In the genomic region with DNA sequence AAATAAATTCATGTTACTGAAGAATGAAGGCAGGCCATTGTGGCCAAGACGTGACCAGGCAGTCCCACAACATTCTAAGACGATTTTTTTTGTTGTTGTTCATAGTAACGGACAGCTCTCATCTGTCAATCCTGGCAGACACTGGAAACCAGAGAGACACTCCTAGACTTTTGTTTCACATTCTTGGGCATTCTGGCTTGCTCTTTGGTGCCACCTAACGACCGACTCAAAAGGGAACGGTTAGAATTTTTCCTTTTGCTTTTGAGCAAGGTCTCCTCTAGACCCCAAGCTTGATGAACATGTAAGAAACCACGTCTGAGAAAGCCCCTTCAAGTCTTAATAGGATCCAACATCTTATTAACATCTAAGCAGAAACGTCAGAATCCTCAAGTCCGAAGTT, we compare ENCODE assay signal across 9 mouse cellular contexts. TPM values are rescaled to one million over a fixed set of nuclear protein-coding genes. Genes with fewer than 3 reads are reported as not detected.
DNase-seq lines count a peak whose midpoint lies in the region; ATAC-seq lines count a peak whose summit lies in the region.
"Had no signal": no experiment of that assay in that cellular context is flagged by ENCODE, and none has a peak within 500 bp of the region (broad histone marks: within the 10 kb centered on the region; RNA-seq: fewer than 3 reads in every experiment).

No protein-coding gene starts in this region.

- 12% methylated on average over 9 of the region's 9 CpGs for WGBS in forebrain, embryonic 16.5 days
- 13% methylated on average over 9 of the region's 9 CpGs for WGBS in forebrain, embryonic 15.5 days
- 18% methylated on average over 9 of the region's 9 CpGs for WGBS in midbrain, embryonic 10.5 days
- 12% methylated on average over 9 of the region's 9 CpGs for WGBS in midbrain, embryonic 13.5 days

- H3K4me2 ChIP-seq in forebrain, embryonic 16.5 days (ENCODE audit: low read length): no peak overlapping the region
- H3K4me2 ChIP-seq in forebrain, embryonic 15.5 days (replicated peaks): no peak overlapping the region
- H3K4me2 ChIP-seq in midbrain, embryonic 13.5 days (replicated peaks): no peak overlapping the region
- H3K4me2 ChIP-seq: limb, embryonic 12.5 days had no signal

- no peaks in the 10 kb centered on the region for H3K36me3 ChIP-seq in forebrain, embryonic 16.5 days (ENCODE audit: control insufficient read depth, insufficient read depth)
- peaks cover 4% of the 10 kb centered on the region; the same call in 1 of the 2 replicates for H3K36me3 ChIP-seq in forebrain, embryonic 15.5 days
- peaks cover 43% of the 10 kb centered on the region for H3K36me3 ChIP-seq in midbrain, embryonic 10.5 days
- peaks cover 20% of the 10 kb centered on the region for H3K36me3 ChIP-seq in midbrain, embryonic 13.5 days

- 0 out of 2 replicates have a peak, but pooled peaks have one; percentile 26 for ATAC-seq in forebrain, embryonic 16.5 days
- ATAC-seq in forebrain, embryonic 15.5 days (replicated peaks): no peak
- no peak for ATAC-seq in midbrain, embryonic 13.5 days

- H3K9me3 ChIP-seq in forebrain, embryonic 16.5 days (ENCODE audit: control insufficient read depth, low read length): no peaks in the 10 kb centered on the region
- H3K9me3 ChIP-seq in forebrain, embryonic 15.5 days: no peaks in the 10 kb centered on the region
- H3K9me3 ChIP-seq in midbrain, embryonic 10.5 days (replicated peaks): peaks cover 12% of the 10 kb centered on the region; the same call in 1 of the 2 replicates
- no peaks in the 10 kb centered on the region for H3K9me3 ChIP-seq in midbrain, embryonic 13.5 days

- DNase-seq in midbrain, embryonic 10.5 days (ENCODE audit: low spot score): peak; percentile 49
- DNase-seq in cerebellum, postnatal 25 days: peak; percentile 36 to 58
- peak; percentile 68 to 76 for DNase-seq in layer of hippocampus, postnatal 10 days (ENCODE audit: low spot score in 2 of 2)
- peak; percentile 67 to 77 for DNase-seq in right cerebral cortex, postnatal 10 days (ENCODE audit: low spot score in 2 of 2)
- DNase-seq in gastrocnemius, adult 8-10 months (ENCODE audit: low spot score in 2 of 2): no peak

- no peak overlapping the region for H3K4me3 ChIP-seq in forebrain, embryonic 16.5 days (replicated peaks; ENCODE audit: low read length)
- H3K4me3 ChIP-seq in forebrain, embryonic 15.5 days: no peak overlapping the region
- H3K4me3 ChIP-seq in midbrain, embryonic 10.5 days: no peak overlapping the region
- no peak overlapping the region for H3K4me3 ChIP-seq in midbrain, embryonic 13.5 days (replicated peaks)
- H3K4me3 ChIP-seq: limb, embryonic 12.5 days had no signal

- H3K4me1 ChIP-seq in forebrain, embryonic 16.5 days (replicated peaks; ENCODE audit: control insufficient read depth, insufficient read depth, low read length): peaks cover 3% of the 10 kb centered on the region
- peaks cover 6% of the 10 kb centered on the region for H3K4me1 ChIP-seq in forebrain, embryonic 15.5 days
- H3K4me1 ChIP-seq in midbrain, embryonic 10.5 days: no peaks in the 10 kb centered on the region
- H3K4me1 ChIP-seq in midbrain, embryonic 13.5 days (replicated peaks): no peaks in the 10 kb centered on the region
- H3K4me1 ChIP-seq: limb, embryonic 12.5 days had no signal

- H3K9ac ChIP-seq in forebrain, embryonic 16.5 days (replicated peaks; ENCODE audit: low read depth, low read length): no peak overlapping the region
- H3K9ac ChIP-seq in forebrain, embryonic 15.5 days (replicated peaks): no peak overlapping the region
- no peak overlapping the region for H3K9ac ChIP-seq in midbrain, embryonic 13.5 days (replicated peaks)
- H3K9ac ChIP-seq: limb, embryonic 12.5 days had no signal

- H3K27me3 ChIP-seq in forebrain, embryonic 16.5 days (replicated peaks; ENCODE audit: control insufficient read depth, insufficient read depth, low read length): no peaks in the 10 kb centered on the region
- no peaks in the 10 kb centered on the region for H3K27me3 ChIP-seq in forebrain, embryonic 15.5 days
- H3K27me3 ChIP-seq in midbrain, embryonic 10.5 days (ENCODE audit: low read depth, poor library complexity, severe bottlenecking): no peaks in the 10 kb centered on the region
- H3K27me3 ChIP-seq in midbrain, embryonic 13.5 days: no peaks in the 10 kb centered on the region

- no peak overlapping the region for H3K27ac ChIP-seq in forebrain, embryonic 16.5 days (ENCODE audit: low read length)
- H3K27ac ChIP-seq in forebrain, embryonic 15.5 days (replicated peaks): no peak overlapping the region
- no peak overlapping the region for H3K27ac ChIP-seq in midbrain, embryonic 10.5 days (replicated peaks)
- H3K27ac ChIP-seq in midbrain, embryonic 13.5 days: no peak overlapping the region
- H3K27ac ChIP-seq: limb, embryonic 12.5 days had no signal

RNA-seq across cellular contexts. Expression of a gene that starts 31.7 kb away (rescaled TPM):
- polyA plus RNA-seq in forebrain, embryonic 16.5 days (2015; fragmentation: Nextera tagmentation; extraction: Ambion mirVana): 32.7 and 33.3 TPM in 2 replicates
- polyA plus RNA-seq in forebrain, embryonic 15.5 days (2015; fragmentation: Nextera tagmentation; extraction: Ambion mirVana): 30.5 and 31.6 TPM in 2 replicates
- polyA plus RNA-seq in midbrain, embryonic 10.5 days (2016; fragmentation: Nextera tagmentation; extraction: Ambion mirVana): 37.8 and 38.0 TPM in 2 replicates
- polyA plus RNA-seq in midbrain, embryonic 13.5 days (2015; fragmentation: Nextera tagmentation; extraction: Ambion mirVana): 41.6 and 42.0 TPM in 2 replicates
- 10 to 100 TPM; 19.3 to 19.8 TPM for total RNA-seq in layer of hippocampus, postnatal 10 days (2021)
- total RNA-seq in gastrocnemius, adult 8-10 months (2022): 10 to 100 TPM in 1 of 4 experiments, 1 to 10 TPM in 3; 6.8 to 10.1 (median 7.4) TPM

Comparison
In these comparisons a context has a peak if more than half of its experiments do, and no peak if none do; other contexts are left out.
1. DNase-seq: peak in midbrain, embryonic 10.5 days (single experiment), cerebellum, postnatal 25 days (2 of 2), layer of hippocampus, postnatal 10 days (2 of 2) and right cerebral cortex, postnatal 10 days (2 of 2); none in gastrocnemius, adult 8-10 months (0 of 2).